Mouse (Mus musculus) kidney, postnatal 0 days (tissue): ENCODE measurements around the gene Cbfa2t2. TPM values are rescaled to one million over a fixed set of nuclear protein-coding genes. Genes with fewer than 3 reads are reported as not detected.
A peak's percentile ranks its signal among the peaks of the same experiment; 100 is the strongest.

ENCODE experiments used
- ATAC-seq: fragments of 200-750 bp; cut with Nextera tagmentation; replicated peaks from 2 replicates; pipeline ENCODE4 v1.8.0; 2017; ENCODE audit warnings: low read depth, moderate number of reproducible peaks, moderate TSS enrichment, moderate library complexity; ENCODE audit not compliant: low FRiP score
- DNase-seq: peaks from one replicate; pipeline ENCODE4 v3.0.0-alpha.2; 2016; ENCODE audit warnings: low spot score
- H3K27ac ChIP-seq: fragments of 300-500 bp; sonication (generic); 2 replicates; pipeline ENCODE4 v1.5.1; 2014; ENCODE audit warnings: mild to moderate bottlenecking
- H3K27me3 ChIP-seq: fragments of 300-500 bp; sonication (generic); 2 replicates; pipeline ENCODE4 v1.6.1; 2014; ENCODE audit warnings: low read length, mixed read lengths; ENCODE audit not compliant: insufficient read depth
- H3K36me3 ChIP-seq: fragments of 300-500 bp; sonication (generic); 2 replicates; pipeline ENCODE4 v1.6.1; 2014; ENCODE audit warnings: low read length, mixed read lengths; ENCODE audit not compliant: insufficient read depth
- H3K4me1 ChIP-seq: fragments of 300-500 bp; sonication (generic); replicated peaks from 2 replicates; pipeline ENCODE4 v1.6.1; 2014; ENCODE audit warnings: antibody characterized with exemption, low read length, mixed read lengths; ENCODE audit not compliant: insufficient read depth
- H3K4me2 ChIP-seq: fragments of 300-500 bp; sonication (generic); 2 replicates; pipeline ENCODE4 v1.6.1; 2014; ENCODE audit warnings: mild to moderate bottlenecking, low read length, moderate library complexity, mixed read lengths
- H3K4me3 ChIP-seq: fragments of 300-500 bp; sonication (generic); replicated peaks from 2 replicates; pipeline ENCODE4 v1.5.1; 2014; ENCODE audit warnings: low read depth, low read length
- H3K9ac ChIP-seq: fragments of 300-500 bp; sonication (generic); 2 replicates; pipeline ENCODE4 v1.6.1; 2014; ENCODE audit warnings: low read depth, low read length
- H3K9me3 ChIP-seq: fragments of 300-500 bp; sonication (generic); replicated peaks from 2 replicates; pipeline ENCODE4 v1.6.1; 2016; ENCODE audit warnings: low read length, inconsistent platforms, mixed read lengths
- CTCF ChIP-seq: IDR thresholded peaks from 2 replicates; pipeline ENCODE4 v1.5.1; 2016; ENCODE audit warnings: antibody characterized with exemption, low read depth, mild to moderate bottlenecking, moderate library complexity
- WGBS: fragments of 180-500 bp; shearing (Covaris S2); extraction: QIAGEN DNeasy Blood & Tissue Kit; methylation state at CpG from one replicate; pipeline ENCODE4 v1.1.7; 2014; 5-methylcytosine and 5-hydroxymethylcytosine counted together
- polyA plus RNA-seq: library from polyadenylated mRNA; unstranded; fragments of >200 nt; fragmentation: Nextera tagmentation; extraction: Ambion mirVana; gene quantifications from 2 replicates; pipeline ENCODE4 v1.2.1, GENCODE M21; 2015

The Cbfa2t2 gene
- polyA plus RNA-seq, 1 experiment from 2014 or later, result 23.6 TPM

- H3K9me3 ChIP-seq, result no peaks in the 10 kb centered on the region
- no peak overlapping the region for H3K9ac ChIP-seq
- no peaks in the 10 kb centered on the region for H3K36me3 ChIP-seq
- H3K4me3 ChIP-seq, result no peak overlapping the region
- ATAC-seq (no peak), DNase-seq (peak; percentile 57)
- no peaks in the 10 kb centered on the region for H3K27me3 ChIP-seq
- TF ChIP-seq CTCF, result no peak
- peaks cover 7% of the 10 kb centered on the region for H3K4me1 ChIP-seq
- no peak overlapping the region for H3K27ac ChIP-seq
- WGBS, result 15% methylated on average over 4 of the region's 4 CpGs
- H3K4me2 ChIP-seq, result no peak overlapping the region
These were observed 23.6 kb downstream of the Cbfa2t2 start for GRCm38 (mm10) chr2:154459851-154460250.

GRCm38 (mm10) chr2:154463621-154464198, 27.4 kb downstream of the Cbfa2t2 start:
- Histone ChIP-seq H3K9ac (no peak overlapping the region), H3K4me3 (no peak overlapping the region), H3K36me3 (no peaks in the 10 kb centered on the region), H3K4me1 (no peaks in the 10 kb centered on the region; the same call in 1 of the 2 replicates), H3K27me3 (no peaks in the 10 kb centered on the region), H3K4me2 (no peak overlapping the region), H3K9me3 (no peaks in the 10 kb centered on the region), H3K27ac (no peak overlapping the region)
- TF ChIP-seq CTCF, result no peak
- no peak for ATAC-seq
- WGBS, result 87% methylated on average over 11 of the region's 11 CpGs
- no peak for DNase-seq

- ATAC-seq, result no peak
- DNase-seq, result no peak
- H3K4me3 ChIP-seq, result no peak overlapping the region
These were observed 29.6 kb downstream of the Cbfa2t2 start for GRCm38 (mm10) chr2:154465914-154466335.

GRCm38 (mm10) chr2:154467139-154467538, 30.9 kb downstream of the Cbfa2t2 start:
- DNase-seq (no peak), ATAC-seq (no peak)
- Histone ChIP-seq H3K27ac (no peak overlapping the region), H3K4me1 (no peaks in the 10 kb centered on the region), H3K9me3 (no peaks in the 10 kb centered on the region), H3K9ac (no peak overlapping the region), H3K36me3 (no peaks in the 10 kb centered on the region), H3K27me3 (no peaks in the 10 kb centered on the region), H3K4me3 (no peak overlapping the region), H3K4me2 (no peak overlapping the region)
- TF ChIP-seq CTCF, result no peak
- 82% methylated on average over 5 of the region's 5 CpGs for WGBS

More at GRCm38 (mm10) chr2:154465914-154466335, 29.6 kb downstream of the Cbfa2t2 start:
- no peak overlapping the region for H3K27ac ChIP-seq
- H3K9ac ChIP-seq, result no peak overlapping the region
- H3K27me3 ChIP-seq, result no peaks in the 10 kb centered on the region
- no peaks in the 10 kb centered on the region for H3K9me3 ChIP-seq
- no peak for TF ChIP-seq CTCF
- H3K4me1 ChIP-seq, result no peaks in the 10 kb centered on the region
- H3K4me2 ChIP-seq, result no peak overlapping the region
- 78% methylated on average over 1 of the region's 1 CpGs for WGBS
- H3K36me3 ChIP-seq, result no peaks in the 10 kb centered on the region

DNA sequence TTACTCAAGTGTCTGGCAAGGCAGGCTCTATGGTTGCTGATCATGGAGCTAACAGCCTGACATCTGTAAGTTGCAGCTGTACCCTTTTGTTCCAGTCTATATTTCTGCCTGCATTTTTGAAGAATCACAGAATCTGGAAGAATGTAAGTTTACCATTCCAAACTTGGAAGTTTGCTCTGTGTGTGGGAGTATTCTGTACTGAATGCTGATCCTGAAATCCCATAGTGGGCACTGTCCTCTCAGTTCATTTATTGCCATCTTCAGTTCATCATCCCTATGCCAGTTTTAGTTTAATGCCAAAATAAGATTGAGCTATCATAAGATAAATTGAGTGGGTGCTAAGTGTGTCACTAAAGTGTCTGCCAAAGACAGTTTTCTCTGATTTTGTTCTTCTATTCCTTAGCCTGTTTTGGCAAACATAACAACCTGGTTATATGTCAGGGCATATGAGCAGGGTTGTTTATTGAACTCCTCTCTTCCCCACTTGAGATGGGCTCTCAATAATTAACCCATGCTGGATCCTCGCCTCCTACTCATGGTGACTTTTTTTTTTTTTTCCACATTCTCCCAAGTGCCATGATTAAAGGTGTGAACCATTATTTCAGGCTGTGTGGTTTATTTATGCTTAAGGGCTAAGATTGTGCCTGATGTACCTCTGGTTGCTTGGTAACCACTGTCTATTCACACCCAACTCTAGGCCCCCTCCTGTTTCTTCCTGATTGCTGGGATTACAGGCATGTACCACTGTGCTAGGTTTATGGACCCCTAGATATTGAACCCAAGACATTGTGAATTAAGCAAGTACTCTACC, 38.2 kb downstream of the Cbfa2t2 start:
- H3K9ac ChIP-seq, result no peak overlapping the region
- no peak overlapping the region for H3K27ac ChIP-seq
- H3K4me3 ChIP-seq, result no peak overlapping the region
- TF ChIP-seq CTCF, result no peak
- H3K4me2 ChIP-seq, result no peak overlapping the region
- 65% methylated on average over 1 of the region's 1 CpGs for WGBS
- DNase-seq (no peak), ATAC-seq (no peak)
- H3K9me3 ChIP-seq, result no peaks in the 10 kb centered on the region
- no peaks in the 10 kb centered on the region for H3K27me3 ChIP-seq
- no peaks in the 10 kb centered on the region for H3K4me1 ChIP-seq
- no peaks in the 10 kb centered on the region for H3K36me3 ChIP-seq

DNA sequence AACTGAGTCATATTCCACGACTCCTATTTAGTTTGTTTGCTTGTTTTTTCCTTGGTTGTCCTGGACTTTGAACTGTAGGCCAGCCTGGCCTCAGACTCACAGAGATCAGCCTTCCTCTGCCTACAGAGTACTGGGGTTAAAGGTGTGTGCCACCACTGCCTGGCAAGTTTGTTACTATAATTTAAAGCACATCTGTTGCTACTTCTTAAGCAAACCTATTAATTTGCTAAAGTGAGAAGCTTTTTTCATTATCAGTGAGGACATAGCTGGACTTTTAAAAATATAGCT, 38.7 kb downstream of the Cbfa2t2 start:
- Histone ChIP-seq H3K27ac (no peak overlapping the region), H3K9me3 (no peaks in the 10 kb centered on the region), H3K36me3 (no peaks in the 10 kb centered on the region), H3K9ac (no peak overlapping the region), H3K4me1 (no peaks in the 10 kb centered on the region), H3K27me3 (no peaks in the 10 kb centered on the region), H3K4me3 (no peak overlapping the region), H3K4me2 (no peak overlapping the region)
- TF ChIP-seq CTCF, result no peak
- no peak for ATAC-seq
- WGBS, result 79% methylated on average over 1 of the region's 1 CpGs
- DNase-seq, result no peak

DNA sequence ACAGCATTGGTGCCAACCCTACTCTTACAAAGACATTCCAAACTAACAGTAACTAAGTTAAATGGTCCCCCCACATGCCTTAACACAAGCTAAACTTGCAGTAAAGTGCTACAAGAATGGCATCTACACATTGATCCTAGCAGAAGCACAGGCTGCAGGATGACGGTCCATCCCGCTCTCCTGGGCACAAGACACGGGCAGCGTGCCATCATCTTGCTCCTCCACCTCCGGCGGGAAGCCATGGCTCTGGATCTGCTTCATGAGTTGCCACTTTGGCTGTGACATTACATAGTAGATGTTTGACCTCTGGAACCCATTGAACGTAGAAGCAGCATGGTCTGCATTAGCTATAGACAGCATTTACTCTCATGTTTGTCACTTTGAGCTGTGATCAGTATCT, 39.6 kb downstream of the Cbfa2t2 start:
- Histone ChIP-seq H3K4me1 (no peaks in the 10 kb centered on the region), H3K36me3 (no peaks in the 10 kb centered on the region), H3K4me3 (no peak overlapping the region), H3K9ac (no peak overlapping the region), H3K27me3 (no peaks in the 10 kb centered on the region), H3K4me2 (no peak overlapping the region), H3K27ac (no peak overlapping the region), H3K9me3 (no peaks in the 10 kb centered on the region)
- ATAC-seq (no peak), DNase-seq (no peak)
- 97% methylated on average over 7 of the region's 7 CpGs for WGBS
- no peak for TF ChIP-seq CTCF
